Mouse (Mus musculus): Measurements from ENCODE around the gene Ripor3. TPM values are rescaled to one million over a fixed set of nuclear protein-coding genes. Genes with fewer than 3 reads are reported as not detected.

Ripor3 gene
- polyA plus RNA-seq, 1 experiment from 2014 or later = 0.71 TPM

DNA sequence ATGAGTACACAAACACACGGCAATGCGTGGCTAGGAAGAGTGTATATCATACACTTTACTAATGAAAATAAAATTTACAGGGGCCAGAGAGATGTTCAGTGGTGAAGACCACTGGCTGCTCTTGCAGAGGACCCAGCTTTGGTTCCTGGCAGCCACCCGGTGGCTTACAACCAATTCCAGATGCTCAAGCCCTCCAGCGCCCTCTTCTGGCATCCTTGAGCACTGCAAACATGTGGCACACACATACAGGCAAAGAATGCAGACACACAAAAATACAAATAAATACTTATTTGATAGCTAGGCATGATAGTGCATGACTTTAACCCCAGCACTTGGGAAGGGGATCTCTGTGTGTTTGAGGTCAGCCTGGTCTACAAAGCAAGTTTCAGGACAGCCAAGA is 36.0 kb upstream of the Ripor3 start:
- H3K27me3 ChIP-seq (ENCODE audit: insufficient read depth, poor library complexity, severe bottlenecking) = peaks cover 42% of the 10 kb centered on the region
- DNase-seq (ENCODE audit: low spot score) = no peak
- H3K27ac ChIP-seq = no peak overlapping the region
- no peak overlapping the region for H3K4me3 ChIP-seq
- WGBS = 76% methylated on average over 4 of the region's 4 CpGs
- no peaks in the 10 kb centered on the region for H3K36me3 ChIP-seq
- H3K9me3 ChIP-seq = 0 out of 2 replicates have a peak, but pooled peaks cover 2% of the 10 kb centered on the region
- peaks cover 37% of the 10 kb centered on the region for H3K4me1 ChIP-seq (replicated peaks)

DNA sequence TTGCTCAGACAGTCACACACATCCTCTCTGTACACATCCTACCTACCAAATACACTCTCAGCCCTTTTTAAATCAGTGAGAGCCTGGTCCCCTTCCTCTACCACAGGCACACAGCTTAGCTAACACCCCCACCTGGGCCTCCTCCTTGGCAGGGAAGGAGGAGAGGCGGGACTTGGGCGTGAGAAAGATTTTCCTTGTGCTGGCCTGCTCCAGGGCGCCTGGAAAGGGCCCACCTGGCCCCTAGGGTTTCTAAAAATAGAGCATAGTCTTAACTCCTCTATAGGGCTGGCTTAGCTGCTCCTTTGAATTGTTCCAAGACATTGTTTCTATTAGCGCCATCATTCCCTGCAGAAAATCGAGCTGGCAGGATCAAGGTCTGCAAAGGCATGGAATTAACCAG is 35.4 kb upstream of the Ripor3 start:
- Histone ChIP-seq H3K4me3 (no peak overlapping the region), H3K27ac (no peak overlapping the region), H3K4me1 (replicated peaks) (peaks cover 39% of the 10 kb centered on the region), H3K27me3 (ENCODE audit: insufficient read depth, poor library complexity, severe bottlenecking) (peaks cover 35% of the 10 kb centered on the region), H3K36me3 (no peaks in the 10 kb centered on the region), H3K9me3 (0 out of 2 replicates have a peak, but pooled peaks cover 2% of the 10 kb centered on the region)
- DNase-seq (ENCODE audit: low spot score) = no peak
- 33% methylated on average over 5 of the region's 5 CpGs for WGBS

DNA sequence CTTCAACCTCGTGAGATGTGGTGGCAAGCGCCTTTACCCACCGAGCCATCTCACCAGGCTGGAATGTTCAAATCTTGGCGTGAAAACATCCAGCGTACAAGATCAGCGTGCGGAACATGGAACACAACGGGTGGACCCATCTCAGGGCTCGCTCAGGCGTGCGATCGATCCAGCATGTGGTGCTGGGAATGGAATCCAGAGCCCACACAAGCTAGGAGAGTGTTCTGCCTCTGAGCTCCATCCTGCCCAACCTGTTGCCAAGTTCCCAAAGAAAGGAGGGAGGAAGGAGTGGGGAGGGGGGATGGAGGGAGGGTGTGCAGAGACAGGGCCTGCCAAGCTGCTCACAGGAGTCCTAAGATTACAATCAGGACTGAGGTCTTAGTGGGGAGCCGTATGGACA is 34.9 kb upstream of the Ripor3 start:
- WGBS = 63% methylated on average over 13 of the region's 13 CpGs

DNA sequence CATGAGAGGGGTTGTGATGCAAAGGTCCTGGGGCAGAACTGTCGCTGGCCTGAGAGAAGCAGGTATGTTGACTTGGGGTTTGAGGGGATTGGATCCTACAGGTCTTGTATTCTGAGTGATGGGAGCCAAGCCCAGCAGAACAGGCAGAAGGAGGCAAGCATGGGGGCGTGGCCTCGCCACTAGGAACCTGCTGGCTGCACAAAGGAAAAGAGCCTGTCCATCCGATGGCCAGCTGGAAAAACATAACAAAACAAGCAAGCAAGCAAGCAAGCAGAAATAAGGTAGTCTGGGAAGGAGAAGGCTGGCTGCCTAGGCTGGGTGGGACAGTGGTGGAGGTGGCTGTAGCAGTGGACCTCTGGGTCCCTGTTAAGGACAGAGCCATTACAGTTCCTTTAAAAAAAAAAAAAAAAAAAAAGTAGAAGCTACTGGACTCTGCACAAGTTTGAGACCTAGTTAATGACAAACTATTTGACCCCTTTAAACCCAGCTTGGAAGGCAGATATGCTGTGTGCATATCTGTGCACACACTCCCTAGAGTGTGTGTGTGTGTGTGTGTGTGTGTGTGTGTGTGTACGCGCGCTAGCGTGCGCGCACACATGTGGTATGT is 34.4 kb upstream of the Ripor3 start:
- H3K4me1 ChIP-seq (replicated peaks) = peaks cover 34% of the 10 kb centered on the region
- DNase-seq (ENCODE audit: low spot score) = no peak
- H3K9me3 ChIP-seq = 0 out of 2 replicates have a peak, but pooled peaks cover 2% of the 10 kb centered on the region
- no peak overlapping the region for H3K4me3 ChIP-seq
- no peak overlapping the region for H3K27ac ChIP-seq
- peaks cover 25% of the 10 kb centered on the region for H3K27me3 ChIP-seq (ENCODE audit: insufficient read depth, poor library complexity, severe bottlenecking)
- no peaks in the 10 kb centered on the region for H3K36me3 ChIP-seq
- WGBS = 73% methylated on average over 10 of the region's 10 CpGs

More for the DNA sequence above, 34.9 kb upstream of the Ripor3 start:
- Histone ChIP-seq H3K9me3 (0 out of 2 replicates have a peak, but pooled peaks cover 2% of the 10 kb centered on the region), H3K4me3 (no peak overlapping the region), H3K27ac (no peak overlapping the region), H3K36me3 (no peaks in the 10 kb centered on the region), H3K27me3 (ENCODE audit: insufficient read depth, poor library complexity, severe bottlenecking) (peaks cover 31% of the 10 kb centered on the region), H3K4me1 (replicated peaks) (peaks cover 39% of the 10 kb centered on the region)
- no peak for DNase-seq (ENCODE audit: low spot score)

DNA sequence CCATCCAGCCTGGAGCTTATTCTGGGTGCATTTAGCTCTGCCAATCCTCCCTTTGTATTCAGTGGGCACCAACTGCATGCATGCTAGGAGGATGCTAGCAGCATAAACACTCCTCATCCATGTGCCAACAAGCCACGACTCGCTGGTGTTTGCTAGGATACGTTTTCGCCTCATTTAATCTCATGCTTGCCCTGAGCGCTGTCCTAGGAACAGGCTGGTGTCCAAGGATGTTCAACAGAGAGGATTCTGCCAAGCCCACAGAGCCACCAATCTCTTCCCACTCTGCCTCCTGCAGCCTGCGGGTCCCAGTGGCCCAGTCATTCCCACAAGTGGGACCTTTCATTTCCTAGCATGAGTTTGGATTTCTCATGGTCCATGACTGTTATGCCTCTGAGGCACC is 31.6 kb upstream of the Ripor3 start:
- Histone ChIP-seq H3K4me1 (replicated peaks) (peaks cover 28% of the 10 kb centered on the region), H3K36me3 (no peaks in the 10 kb centered on the region), H3K27ac (no peak overlapping the region), H3K4me3 (no peak overlapping the region), H3K9me3 (0 out of 2 replicates have a peak, but pooled peaks cover 2% of the 10 kb centered on the region), H3K27me3 (ENCODE audit: insufficient read depth, poor library complexity, severe bottlenecking) (no peaks in the 10 kb centered on the region; the same call in 1 of the 2 replicates)
- 82% methylated on average over 6 of the region's 6 CpGs for WGBS
- no peak for DNase-seq (ENCODE audit: low spot score)

DNA sequence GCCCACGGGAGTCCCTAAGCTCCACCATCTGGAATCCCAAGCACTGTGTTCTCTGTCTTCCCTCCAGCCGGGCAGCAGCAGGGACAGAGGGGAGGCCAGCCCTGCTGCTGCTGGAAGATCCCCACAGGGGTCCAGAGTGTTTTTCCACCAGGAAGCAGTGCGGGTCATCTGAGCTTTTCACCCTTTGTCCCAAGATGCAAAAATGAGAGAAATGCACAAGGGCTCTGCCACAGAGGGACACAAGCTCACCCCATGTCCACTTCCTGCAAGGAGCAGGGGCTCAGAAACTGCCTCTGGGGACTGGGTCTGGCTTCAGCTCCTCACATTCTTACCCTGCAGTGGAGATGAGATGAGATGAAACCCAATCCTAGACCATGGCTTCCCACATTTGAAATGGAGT is 30.3 kb upstream of the Ripor3 start:
- Histone ChIP-seq H3K4me1 (replicated peaks) (peaks cover 30% of the 10 kb centered on the region), H3K4me3 (no peak overlapping the region), H3K9me3 (no peaks in the 10 kb centered on the region), H3K27ac (no peak overlapping the region), H3K36me3 (no peaks in the 10 kb centered on the region), H3K27me3 (ENCODE audit: insufficient read depth, poor library complexity, severe bottlenecking) (no peaks in the 10 kb centered on the region; the same call in 1 of the 2 replicates)
- WGBS = 46% methylated on average over 3 of the region's 3 CpGs
- DNase-seq (ENCODE audit: low spot score) = no peak

DNA sequence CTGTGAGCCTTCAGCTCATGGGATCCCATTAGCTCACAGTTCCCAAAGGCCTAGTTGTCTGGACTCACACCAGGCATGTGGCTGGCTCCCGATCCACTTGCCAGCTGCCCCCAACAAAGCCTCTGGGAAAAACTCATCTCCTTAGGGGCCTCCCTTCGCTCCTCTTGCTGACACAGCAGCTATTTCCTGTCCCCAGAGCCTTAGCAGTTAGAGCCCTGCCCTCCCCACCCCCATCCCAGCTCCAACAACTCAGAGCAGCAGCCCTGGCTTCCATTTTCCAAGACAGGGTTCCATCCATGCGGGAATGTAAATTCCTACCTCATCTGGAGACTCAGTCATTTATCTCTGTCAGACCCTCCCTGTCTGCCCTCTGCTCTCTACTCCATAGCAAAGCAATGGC is 26.6 kb upstream of the Ripor3 start:
- no peak for DNase-seq (ENCODE audit: low spot score)
- WGBS = 50% methylated on average over 3 of the region's 3 CpGs
- no peaks in the 10 kb centered on the region for H3K36me3 ChIP-seq
- H3K4me1 ChIP-seq (replicated peaks) = peaks cover 31% of the 10 kb centered on the region
- H3K27ac ChIP-seq = peak overlapping the region; percentile 4
- no peaks in the 10 kb centered on the region for H3K27me3 ChIP-seq (ENCODE audit: insufficient read depth, poor library complexity, severe bottlenecking)
- no peaks in the 10 kb centered on the region for H3K9me3 ChIP-seq
- no peak overlapping the region for H3K4me3 ChIP-seq

DNA sequence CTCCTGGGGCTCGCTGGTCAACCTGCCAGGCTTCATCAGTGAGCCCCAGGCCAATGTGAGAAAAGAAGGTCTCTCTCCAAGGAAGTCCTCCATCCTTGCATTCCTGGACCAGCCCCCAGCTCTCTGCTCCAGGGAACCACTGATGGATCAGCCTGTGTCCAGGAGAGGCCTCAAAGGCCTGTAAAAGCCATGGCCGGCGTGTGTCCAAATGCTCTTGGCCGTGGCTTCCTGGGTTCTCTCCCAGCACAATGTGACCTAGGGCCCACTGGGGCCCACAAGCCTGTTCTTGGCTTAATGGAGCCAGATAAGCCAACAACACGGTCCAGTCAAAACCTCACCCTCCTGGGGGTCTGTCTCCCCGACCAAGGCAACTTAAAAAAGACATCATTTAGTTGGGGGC is 25.5 kb upstream of the Ripor3 start:
- H3K27me3 ChIP-seq (ENCODE audit: insufficient read depth, poor library complexity, severe bottlenecking) = no peaks in the 10 kb centered on the region
- no peak overlapping the region for H3K4me3 ChIP-seq
- no peak for DNase-seq (ENCODE audit: low spot score)
- WGBS = 91% methylated on average over 6 of the region's 6 CpGs
- H3K27ac ChIP-seq = no peak overlapping the region
- no peaks in the 10 kb centered on the region for H3K9me3 ChIP-seq
- H3K4me1 ChIP-seq (replicated peaks) = peaks cover 41% of the 10 kb centered on the region
- no peaks in the 10 kb centered on the region for H3K36me3 ChIP-seq

DNA sequence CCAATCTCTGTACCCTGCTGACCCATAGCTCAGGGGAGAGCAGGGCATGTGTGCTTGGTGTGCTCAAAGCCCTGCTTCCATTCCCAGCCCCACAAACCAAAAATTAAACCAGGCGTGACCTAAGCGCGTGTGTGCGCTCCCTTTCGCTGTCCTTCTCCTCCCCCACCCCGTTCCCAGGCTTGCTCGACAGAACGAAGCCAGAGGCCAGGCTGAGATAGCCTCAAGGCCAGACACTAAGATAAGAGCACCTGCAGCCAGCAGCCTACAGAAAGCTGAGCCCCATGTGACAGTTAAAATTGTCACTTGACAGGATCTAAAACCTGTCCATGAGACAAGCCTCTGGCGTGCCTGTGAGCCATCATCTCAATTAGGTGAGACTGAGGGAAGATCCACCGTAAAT is 23.5 kb upstream of the Ripor3 start:
- DNase-seq (ENCODE audit: low spot score) = no peak
- H3K27ac ChIP-seq = no peak overlapping the region
- peaks cover 43% of the 10 kb centered on the region for H3K4me1 ChIP-seq (replicated peaks)
- 68% methylated on average over 10 of the region's 10 CpGs for WGBS
- H3K27me3 ChIP-seq (ENCODE audit: insufficient read depth, poor library complexity, severe bottlenecking) = no peaks in the 10 kb centered on the region
- 0 out of 2 replicates have a peak, but pooled peaks cover under 1% of the 10 kb centered on the region for H3K9me3 ChIP-seq
- no peak overlapping the region for H3K4me3 ChIP-seq
- no peaks in the 10 kb centered on the region for H3K36me3 ChIP-seq

DNA sequence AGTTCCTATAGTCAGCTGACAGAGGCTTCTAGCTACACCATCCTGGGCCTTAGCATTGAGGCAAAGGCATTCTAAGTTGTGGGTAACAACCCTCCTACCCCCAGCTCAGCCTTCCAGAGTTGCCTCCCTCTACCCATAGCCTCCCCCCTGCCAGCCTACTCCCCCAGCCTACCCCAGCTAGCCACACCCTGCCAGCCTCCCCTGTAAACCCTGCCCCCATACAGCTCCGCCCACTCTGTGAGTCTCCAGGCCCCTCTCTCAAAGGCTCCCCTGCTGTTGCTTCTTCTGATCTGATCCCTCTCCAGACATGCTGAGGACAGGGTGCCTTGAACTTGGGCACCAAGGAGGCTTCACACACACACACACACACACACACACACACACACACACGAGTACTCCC is 21.4 kb upstream of the Ripor3 start:
- peaks cover 6% of the 10 kb centered on the region; the same call in 1 of the 2 replicates for H3K9me3 ChIP-seq
- no peak for DNase-seq (ENCODE audit: low spot score)
- no peaks in the 10 kb centered on the region for H3K36me3 ChIP-seq
- no peak overlapping the region for H3K4me3 ChIP-seq
- H3K27me3 ChIP-seq (ENCODE audit: insufficient read depth, poor library complexity, severe bottlenecking) = no peaks in the 10 kb centered on the region
- WGBS = 59% methylated on average over 2 of the region's 2 CpGs
- H3K27ac ChIP-seq = no peak overlapping the region; the same call in 1 of the 2 replicates
- H3K4me1 ChIP-seq (replicated peaks) = peaks cover 37% of the 10 kb centered on the region

DNA sequence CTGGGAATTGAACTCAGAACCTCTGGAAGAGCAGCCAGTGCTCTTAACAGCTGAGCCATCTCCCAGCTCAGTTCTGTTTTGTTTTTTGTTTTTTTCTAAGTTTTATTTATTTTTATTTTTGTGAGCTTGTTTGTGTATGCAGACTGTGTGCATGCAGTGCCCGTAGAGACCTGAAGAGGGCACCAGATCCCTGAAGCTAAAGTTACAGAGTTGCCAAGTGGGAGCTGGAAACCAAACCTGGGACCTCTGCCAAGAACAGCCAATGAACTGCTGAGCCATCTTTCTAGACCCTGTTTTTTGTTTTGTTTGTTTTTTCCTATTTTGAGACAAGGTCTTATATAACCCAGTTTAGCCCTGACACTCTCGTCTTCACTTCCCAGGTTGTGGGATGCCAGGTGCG is 18.0 kb upstream of the Ripor3 start:
- DNase-seq (ENCODE audit: low spot score) = no peak
- no peaks in the 10 kb centered on the region for H3K36me3 ChIP-seq
- peaks cover 6% of the 10 kb centered on the region; the same call in 1 of the 2 replicates for H3K9me3 ChIP-seq
- H3K4me1 ChIP-seq (replicated peaks) = peaks cover 27% of the 10 kb centered on the region; the same call in 1 of the 2 replicates
- no peak overlapping the region for H3K4me3 ChIP-seq
- 95% methylated on average over 3 of the region's 3 CpGs for WGBS
- H3K27me3 ChIP-seq (ENCODE audit: insufficient read depth, poor library complexity, severe bottlenecking) = no peaks in the 10 kb centered on the region
- H3K27ac ChIP-seq = no peak overlapping the region

DNA sequence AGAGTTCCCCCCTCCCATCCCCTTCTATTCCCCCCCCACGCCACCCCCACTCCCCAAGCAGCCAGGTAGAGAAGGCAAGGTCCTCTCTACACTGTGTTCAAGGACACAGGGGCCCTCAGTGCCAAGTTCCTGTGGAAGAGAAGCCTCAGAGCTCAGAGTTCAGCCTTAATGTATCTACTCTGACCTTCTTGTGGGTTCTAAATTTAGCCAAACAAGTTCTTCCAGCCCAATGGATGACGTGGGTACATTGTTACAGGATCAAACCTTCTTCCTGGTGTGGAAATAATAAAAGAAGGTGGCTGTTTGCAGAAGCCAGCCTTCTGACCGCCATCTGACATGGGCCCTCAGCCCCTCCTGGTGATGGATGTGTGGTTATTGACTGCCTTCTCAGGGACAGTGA is 16.0 kb upstream of the Ripor3 start:
- no peak for DNase-seq (ENCODE audit: low spot score)
- no peak overlapping the region for H3K4me3 ChIP-seq
- 58% methylated on average over 3 of the region's 3 CpGs for WGBS
- peaks cover 6% of the 10 kb centered on the region; the same call in 1 of the 2 replicates for H3K9me3 ChIP-seq
- H3K36me3 ChIP-seq = no peaks in the 10 kb centered on the region
- peaks cover 15% of the 10 kb centered on the region; the same call in 1 of the 2 replicates for H3K4me1 ChIP-seq (replicated peaks)
- no peaks in the 10 kb centered on the region for H3K27me3 ChIP-seq (ENCODE audit: insufficient read depth, poor library complexity, severe bottlenecking)
- H3K27ac ChIP-seq = no peak overlapping the region

DNA sequence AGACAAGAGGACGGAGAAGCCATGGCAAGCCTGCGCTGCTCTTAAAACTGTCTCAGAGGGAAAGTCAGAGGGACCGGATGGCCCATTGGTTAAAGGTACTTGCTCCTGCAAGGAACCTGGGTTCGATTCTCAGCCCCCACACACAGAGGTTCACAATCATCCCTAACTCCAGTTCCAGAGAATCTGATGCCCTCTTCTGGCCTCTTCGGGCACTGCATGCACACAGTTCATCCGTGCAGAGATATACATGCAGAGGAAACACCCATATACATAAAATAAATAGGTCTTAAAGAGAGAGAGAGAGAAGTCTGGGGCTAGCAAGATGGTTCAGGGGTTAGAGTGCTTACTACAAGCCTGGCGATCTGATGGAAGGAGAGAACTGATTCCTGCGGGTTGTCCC is 15.5 kb upstream of the Ripor3 start:
- no peak for DNase-seq (ENCODE audit: low spot score)
- no peaks in the 10 kb centered on the region for H3K27me3 ChIP-seq (ENCODE audit: insufficient read depth, poor library complexity, severe bottlenecking)
- 90% methylated on average over 8 of the region's 8 CpGs for WGBS
- H3K27ac ChIP-seq = no peak overlapping the region
- no peaks in the 10 kb centered on the region for H3K36me3 ChIP-seq
- H3K9me3 ChIP-seq = peaks cover 6% of the 10 kb centered on the region; the same call in 1 of the 2 replicates
- no peak overlapping the region for H3K4me3 ChIP-seq
- H3K4me1 ChIP-seq (replicated peaks) = peaks cover 11% of the 10 kb centered on the region; the same call in 1 of the 2 replicates

Measured in hindbrain, embryonic 10.5 days (tissue).